In the genomic region with DNA sequence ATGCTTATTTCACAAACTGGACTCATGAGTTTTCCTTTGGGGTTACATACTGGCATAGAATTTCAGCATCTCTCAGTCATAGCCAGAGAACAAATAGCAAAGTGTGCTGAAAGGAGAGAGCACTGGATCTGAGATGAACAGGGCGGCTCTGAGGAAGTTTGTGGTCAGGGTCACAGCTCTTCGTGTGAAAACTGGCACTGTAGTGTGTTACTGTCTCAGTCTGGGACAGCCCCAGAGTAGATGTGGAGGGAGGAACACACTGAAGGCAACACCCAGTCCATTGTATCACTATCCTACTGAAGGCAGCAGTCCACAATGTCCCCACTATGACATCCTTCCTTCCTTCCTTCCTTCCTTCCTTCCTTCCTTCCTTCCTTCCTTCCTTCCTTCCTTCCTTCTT, we compare ENCODE assay signal across 29 mouse cellular contexts.
DNase-seq lines count a peak whose midpoint lies in the region; ATAC-seq lines count a peak whose summit lies in the region.
"Had no signal": no experiment of that assay in that cellular context is flagged by ENCODE, and none has a peak within 500 bp of the region (broad histone marks: within the 10 kb centered on the region; RNA-seq: fewer than 3 reads in every experiment).

No protein-coding gene starts in this region.

- no peak overlapping the region for H3K4me3 ChIP-seq in midbrain, embryonic 11.5 days (ENCODE audit: low read depth, low read length)
- H3K4me3 ChIP-seq: forebrain, embryonic 10.5 days; heart, embryonic 10.5 days; hindbrain, embryonic 15.5 days; limb, embryonic 10.5 days; midbrain, embryonic 12.5 days; neural tube, embryonic 13.5 days had no signal

- peak; percentile 86 for DNase-seq in heart, adult 11 months
- DNase-seq in heart, adult 18-20 months: no peak
- peak; percentile 44 for DNase-seq in adipocyte (ENCODE audit: low spot score)
- peak; percentile 8 for DNase-seq in splenic B cell, adult 2 months (ENCODE audit: low read depth, low spot score)
- DNase-seq in layer of hippocampus, postnatal 14 days (ENCODE audit: low spot score in 2 of 2): no peak
- no peak for DNase-seq in midbrain, embryonic 11.5 days (ENCODE audit: low spot score, missing footprints)
- no peak for DNase-seq in right cerebral cortex, postnatal 10 days (ENCODE audit: low spot score in 2 of 2)
- DNase-seq: adrenal gland, adult 8-10 months; B cell, adult 2 months; cerebellum, adult 11-12 months; cerebellum, postnatal 25 days; gastrocnemius, postnatal 36 days; heart, postnatal 4 days; kidney, postnatal 4 days; liver; lung, postnatal 4 days; right cerebral cortex, adult 18-20 months; thymus, adult 2 months; thymus, postnatal 4 days had no signal

- no peak overlapping the region for H3K4me2 ChIP-seq in midbrain, embryonic 11.5 days
- H3K4me2 ChIP-seq: hindbrain, embryonic 15.5 days; midbrain, embryonic 12.5 days; neural tube, embryonic 13.5 days had no signal

- H3K27me3 ChIP-seq in splenic B cell, adult 2 months (ENCODE audit: control insufficient read depth, insufficient read depth, low read length, poor library complexity, severe bottlenecking): no peaks in the 10 kb centered on the region
- H3K27me3 ChIP-seq in midbrain, embryonic 11.5 days (ENCODE audit: control insufficient read depth, insufficient read depth, low read length): no peaks in the 10 kb centered on the region
- H3K27me3 ChIP-seq: hindbrain, embryonic 15.5 days; midbrain, embryonic 12.5 days; neural tube, embryonic 13.5 days had no signal

- no peaks in the 10 kb centered on the region for H3K4me1 ChIP-seq in midbrain, embryonic 11.5 days (ENCODE audit: control insufficient read depth, insufficient read depth, low read length)

- no peaks in the 10 kb centered on the region for H3K36me3 ChIP-seq in splenic B cell, adult 2 months (ENCODE audit: control insufficient read depth, insufficient read depth, low read length, poor library complexity, severe bottlenecking)
- H3K36me3 ChIP-seq in midbrain, embryonic 11.5 days (ENCODE audit: control insufficient read depth, insufficient read depth, low read length): no peaks in the 10 kb centered on the region
- H3K36me3 ChIP-seq: forebrain, embryonic 10.5 days; heart, embryonic 10.5 days; hindbrain, embryonic 15.5 days; limb, embryonic 10.5 days; midbrain, embryonic 12.5 days; neural tube, embryonic 13.5 days had no signal

- H3K9ac ChIP-seq in midbrain, embryonic 11.5 days (ENCODE audit: low read length): no peak overlapping the region
- H3K9ac ChIP-seq: hindbrain, embryonic 15.5 days; midbrain, embryonic 12.5 days; neural tube, embryonic 13.5 days had no signal

- no peak overlapping the region for H3K27ac ChIP-seq in midbrain, embryonic 11.5 days (ENCODE audit: low read depth, low read length)
- H3K27ac ChIP-seq: forebrain, embryonic 10.5 days; heart, embryonic 10.5 days; hindbrain, embryonic 15.5 days; limb, embryonic 10.5 days; midbrain, embryonic 12.5 days; neural tube, embryonic 13.5 days; stomach, postnatal 0 days had no signal

- ATAC-seq in megakaryocyte, adult 5-6 weeks (ENCODE audit: poor library complexity, severe bottlenecking): peak; percentile 52
- ATAC-seq in midbrain, embryonic 11.5 days (ENCODE audit: low FRiP score): no peak
- ATAC-seq: forebrain, embryonic 16.5 days; intestine, embryonic 16.5 days had no signal

- H3K9me3 ChIP-seq in midbrain, embryonic 11.5 days (ENCODE audit: control insufficient read depth, low read length): no peaks in the 10 kb centered on the region
- H3K9me3 ChIP-seq: forebrain, embryonic 10.5 days; heart, embryonic 10.5 days; hindbrain, embryonic 15.5 days; limb, embryonic 10.5 days; midbrain, embryonic 12.5 days; neural tube, embryonic 13.5 days had no signal

- WGBS in midbrain, embryonic 11.5 days: 70% methylated on average over 2 of the region's 2 CpGs

Comparison
In these comparisons a context has a peak if more than half of its experiments do, and no peak if none do; other contexts are left out.
1. DNase-seq: peak in heart, adult 11 months (single experiment), adipocyte (single experiment) and splenic B cell, adult 2 months (single experiment); none in heart, adult 18-20 months (0 of 2), layer of hippocampus, postnatal 14 days (0 of 2), midbrain, embryonic 11.5 days (single experiment) and right cerebral cortex, postnatal 10 days (0 of 2).